Mouse (Mus musculus) lung, adult 10 weeks (tissue): ENCODE results near the gene Dvl2. TPM values are rescaled to one million over a fixed set of nuclear protein-coding genes. Genes with fewer than 3 reads are reported as not detected.

ENCODE experiments used
- polyA plus RNA-seq: library from polyadenylated mRNA; stranded (reverse); fragments of 350-450 nt; fragmentation: Illumina TruSeq; extraction: RNeasy Lipid Tissue Mini Kit (QIAGEN cat#74804); gene quantifications from one replicate; pipeline ENCODE4 v1.2.3, GENCODE M21; 2014; ENCODE audit warnings: low read depth, low replicate concordance; ENCODE audit not compliant: insufficient read depth

The Dvl2 gene
- 6.0 TPM for polyA plus RNA-seq

GRCm38 (mm10) chr11:70000396-70000898 lies at the start of gene Dvl2:
Gene Dvl2 (plus strand): TSS chr11:70000595.

GRCm38 (mm10) chr11:69964650-69965270 lies 35.6 kb upstream of the Dvl2 start, which contains the start of gene Cldn7:
Gene Cldn7 (plus strand): TSS chr11:69964779.

GRCm38 (mm10) chr11:69981141-69981762 lies 19.1 kb upstream of the Dvl2 start, which contains the start of gene Ctdnep1:
Gene Ctdnep1 (plus strand): TSS chr11:69981156.

GRCm38 (mm10) chr11:69982225-69982624 lies 18.2 kb upstream of the Dvl2 start, which contains the start of gene Elp5:
Gene Elp5 (minus strand): TSS chr11:69982517.

GRCm38 (mm10) chr11:69990850-69991691 lies 9.3 kb upstream of the Dvl2 start, which contains the start of gene Gabarap:
Gene Gabarap (plus strand): TSS chr11:69991143.

GRCm38 (mm10) chr11:69995391-69995960 lies 4.9 kb upstream of the Dvl2 start, which contains the start of gene Phf23:
Gene Phf23 (plus strand): TSS chr11:69995777.

GRCm38 (mm10) chr11:70014880-70015558 lies 14.6 kb downstream of the Dvl2 start, which contains the start of gene Acadvl:
Gene Acadvl (minus strand): TSS chr11:70015411.

GRCm38 (mm10) chr11:70016669-70017068 lies 16.3 kb downstream of the Dvl2 start, which contains the start of gene Dlg4:
Gene Dlg4 (plus strand): TSS chr11:70016942.

GRCm38 (mm10) chr11:70053898-70054570 lies 53.6 kb downstream of the Dvl2 start, which contains the start of gene Asgr1:
Gene Asgr1 (plus strand): TSS chr11:70054085.

Other genes starting within 250 kb of the Dvl2 start
- gene Polr2a, start 242.0 kb upstream of the Dvl2 start, polyA plus RNA-seq = 16.2 TPM
- 0.85 TPM for gene Slc35g3, start 238.6 kb upstream of the Dvl2 start, polyA plus RNA-seq
- gene Zbtb4, start 234.7 kb upstream of the Dvl2 start, polyA plus RNA-seq = 25.6 TPM
- 10.1 TPM for gene Chrnb1, start 204.7 kb upstream of the Dvl2 start, polyA plus RNA-seq
- 3.4 TPM for gene Fgf11, start 198.7 kb upstream of the Dvl2 start, polyA plus RNA-seq
- gene Tmem102, start 195.0 kb upstream of the Dvl2 start, polyA plus RNA-seq = 4.9 TPM
- not detected for gene Gm39566, start 185.3 kb upstream of the Dvl2 start, polyA plus RNA-seq
- not detected for gene Spem2, start 182.1 kb upstream of the Dvl2 start, polyA plus RNA-seq
- gene Spem1, start 178.4 kb upstream of the Dvl2 start, polyA plus RNA-seq = not detected
- 5.3 TPM for gene Nlgn2, start 162.8 kb upstream of the Dvl2 start, polyA plus RNA-seq
- gene Tmem256, start 162.1 kb upstream of the Dvl2 start, polyA plus RNA-seq = 375 TPM
- gene Plscr3, start 154.2 kb upstream of the Dvl2 start, polyA plus RNA-seq = 65.1 TPM
- 5.1 TPM for gene Tnk1, start 141.9 kb upstream of the Dvl2 start, polyA plus RNA-seq
- gene Tmem95, start 122.6 kb upstream of the Dvl2 start, polyA plus RNA-seq = not detected
- 11.2 TPM for gene Kctd11, start 119.2 kb upstream of the Dvl2 start, polyA plus RNA-seq
- 9.7 TPM for gene Acap1, start 105.1 kb upstream of the Dvl2 start, polyA plus RNA-seq
- 0.77 TPM for gene 2810408A11Rik, start 99.6 kb upstream of the Dvl2 start, polyA plus RNA-seq
- gene Neurl4, start 99.5 kb upstream of the Dvl2 start, polyA plus RNA-seq = 9.9 TPM
- 43.0 TPM for gene Gps2, start 86.7 kb upstream of the Dvl2 start, polyA plus RNA-seq
- 466 TPM for gene Eif5a, start 78.6 kb upstream of the Dvl2 start, polyA plus RNA-seq
- 1.3 TPM for gene Ybx2, start 64.8 kb upstream of the Dvl2 start, polyA plus RNA-seq
- 8.1 TPM for gene Slc2a4, start 52.4 kb upstream of the Dvl2 start, polyA plus RNA-seq
- 60.8 TPM for gene Cldn7, start 35.8 kb upstream of the Dvl2 start, polyA plus RNA-seq
- gene Ctdnep1, start 19.4 kb upstream of the Dvl2 start, polyA plus RNA-seq = 86.4 TPM
- gene Elp5, start 18.1 kb upstream of the Dvl2 start, polyA plus RNA-seq = 40.7 TPM
- 466 TPM for gene Gabarap, start 9.5 kb upstream of the Dvl2 start, polyA plus RNA-seq
- 39.5 TPM for gene Phf23, start 4.8 kb upstream of the Dvl2 start, polyA plus RNA-seq
- gene Acadvl, start 14.8 kb downstream of the Dvl2 start, polyA plus RNA-seq = 82.7 TPM
- gene Dlg4, start 16.3 kb downstream of the Dvl2 start, polyA plus RNA-seq = 7.3 TPM
- gene Asgr1, start 53.5 kb downstream of the Dvl2 start, polyA plus RNA-seq = 13.1 TPM
- 0.41 TPM for gene Asgr2, start 92.0 kb downstream of the Dvl2 start, polyA plus RNA-seq
- gene Mgl2, start 129.7 kb downstream of the Dvl2 start, polyA plus RNA-seq = 26.9 TPM
- 14.5 TPM for gene Clec10a, start 155.6 kb downstream of the Dvl2 start, polyA plus RNA-seq
- 54.5 TPM for gene Slc16a11, start 212.2 kb downstream of the Dvl2 start, polyA plus RNA-seq
- 4.1 TPM for gene Slc16a13, start 220.5 kb downstream of the Dvl2 start, polyA plus RNA-seq
- 15.8 TPM for gene Bcl6b, start 229.2 kb downstream of the Dvl2 start, polyA plus RNA-seq
- gene 0610010K14Rik, start 237.3 kb downstream of the Dvl2 start, polyA plus RNA-seq = 69.1 TPM
- gene Gm21988, start 239.2 kb downstream of the Dvl2 start, polyA plus RNA-seq = 8.1 TPM
- gene Rnasek, start 239.2 kb downstream of the Dvl2 start, polyA plus RNA-seq = 203 TPM